In the genomic region with DNA sequence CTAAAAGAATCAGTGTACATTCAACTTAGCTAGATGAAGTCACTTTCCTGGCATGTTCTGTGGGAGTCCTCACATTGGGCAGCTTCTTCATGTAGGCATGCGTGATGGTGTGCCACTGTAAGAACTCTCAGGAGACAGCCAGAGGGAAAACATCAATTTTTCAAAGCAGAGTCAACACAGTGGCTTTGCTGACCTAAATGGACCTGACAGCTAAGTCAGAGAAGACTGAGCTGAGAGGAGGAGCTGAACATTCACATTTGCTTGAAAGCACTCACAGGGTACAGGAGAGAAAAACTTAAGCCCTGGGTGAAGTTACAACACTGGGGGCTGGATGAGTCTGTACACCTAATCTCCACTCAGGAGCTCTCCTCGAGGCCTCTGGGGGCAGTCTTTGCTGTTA, we compare ENCODE assay signal across 15 mouse cellular contexts.
"Had no signal": no experiment of that assay in that cellular context is flagged by ENCODE, and none has a peak within 500 bp of the region (broad histone marks: within the 10 kb centered on the region; RNA-seq: fewer than 3 reads in every experiment).

No protein-coding gene starts in this region.

- H3K4me2 ChIP-seq: limb, embryonic 13.5 days; neural tube, embryonic 15.5 days had no signal

- DNase-seq: kidney, adult 9 months; kidney, postnatal 14 days; layer of hippocampus, adult 9-11 months; layer of hippocampus, postnatal 36 days; left cerebral cortex, postnatal 4 days; lung, adult 18-20 months; lung, postnatal 4 days; midbrain, embryonic 14.5 days; thymus, adult 18-20 months; thymus, postnatal 14 days had no signal

- H3K27ac ChIP-seq: limb, embryonic 13.5 days; liver, embryonic 14.5 days; midbrain, embryonic 10.5 days; neural tube, embryonic 15.5 days had no signal

- H3K4me3 ChIP-seq: limb, embryonic 13.5 days; midbrain, embryonic 10.5 days; myocyte; neural tube, embryonic 15.5 days had no signal

- H3K27me3 ChIP-seq: limb, embryonic 13.5 days; neural tube, embryonic 15.5 days had no signal

- H3K9me3 ChIP-seq: limb, embryonic 13.5 days; midbrain, embryonic 10.5 days; neural tube, embryonic 15.5 days had no signal

- H3K4me1 ChIP-seq: neural tube, embryonic 15.5 days had no signal

- H3K9ac ChIP-seq: limb, embryonic 13.5 days; liver, embryonic 14.5 days; neural tube, embryonic 15.5 days had no signal

- H3K36me3 ChIP-seq: limb, embryonic 13.5 days; midbrain, embryonic 10.5 days; neural tube, embryonic 15.5 days had no signal
